Mouse (Mus musculus) midbrain, embryonic 12.5 days (tissue): ENCODE measurements around the gene Gm12258. TPM values are rescaled to one million over a fixed set of nuclear protein-coding genes. Genes with fewer than 3 reads are reported as not detected.
"Not testable (repeated sequence)": the region's sequence is repeated elsewhere in the genome, so short reads cannot be mapped to it uniquely, and the experiment has no call there.

Experiments
- ATAC-seq: fragments of 200-750 bp; cut with Nextera tagmentation; 2 replicates; pipeline ENCODE4 v1.8.0; 2017; ENCODE audit warnings: low read depth, moderate TSS enrichment, moderate library complexity; ENCODE audit not compliant: low FRiP score
- H3K27ac ChIP-seq: fragments of 300-500 bp; sonication (generic); replicated peaks from 2 replicates; pipeline ENCODE4 v1.5.1; 2016; ENCODE audit warnings: mild to moderate bottlenecking
- H3K27me3 ChIP-seq: fragments of 300-500 bp; sonication (generic); 2 replicates; pipeline ENCODE4 v1.6.1; 2016; ENCODE audit warnings: mild to moderate bottlenecking
- H3K36me3 ChIP-seq: fragments of 300-500 bp; sonication (generic); 2 replicates; pipeline ENCODE4 v1.6.1; 2016
- H3K4me1 ChIP-seq: fragments of 300-500 bp; sonication (generic); 2 replicates; pipeline ENCODE4 v1.6.1; 2016
- H3K4me2 ChIP-seq: fragments of 300-500 bp; sonication (generic); replicated peaks from 2 replicates; pipeline ENCODE4 v1.6.1; 2016; ENCODE audit warnings: mild to moderate bottlenecking, moderate library complexity
- H3K4me3 ChIP-seq: fragments of 300-500 bp; sonication (generic); 2 replicates; pipeline ENCODE4 v1.5.1; 2016; ENCODE audit warnings: mild to moderate bottlenecking
- H3K9ac ChIP-seq: fragments of 300-500 bp; sonication (generic); replicated peaks from 2 replicates; pipeline ENCODE4 v1.6.1; 2016; ENCODE audit warnings: mild to moderate bottlenecking, moderate library complexity
- H3K9me3 ChIP-seq: fragments of 300-500 bp; sonication (generic); 2 replicates; pipeline ENCODE4 v1.6.1; 2016; ENCODE audit warnings: mild to moderate bottlenecking
- WGBS: fragments of 180-500 bp; shearing (Covaris S2); methylation state at CpG from one replicate; pipeline ENCODE4 v1.1.7; 2016; 5-methylcytosine and 5-hydroxymethylcytosine counted together
- polyA plus RNA-seq: library from polyadenylated mRNA; unstranded; fragments of >200 nt; fragmentation: Nextera tagmentation; extraction: Ambion mirVana; gene quantifications from 2 replicates; pipeline ENCODE4 v1.2.1, GENCODE M21; 2016

The Gm12258 gene
- polyA plus RNA-seq: 17.7 and 19.9 TPM in 2 replicates

DNA sequence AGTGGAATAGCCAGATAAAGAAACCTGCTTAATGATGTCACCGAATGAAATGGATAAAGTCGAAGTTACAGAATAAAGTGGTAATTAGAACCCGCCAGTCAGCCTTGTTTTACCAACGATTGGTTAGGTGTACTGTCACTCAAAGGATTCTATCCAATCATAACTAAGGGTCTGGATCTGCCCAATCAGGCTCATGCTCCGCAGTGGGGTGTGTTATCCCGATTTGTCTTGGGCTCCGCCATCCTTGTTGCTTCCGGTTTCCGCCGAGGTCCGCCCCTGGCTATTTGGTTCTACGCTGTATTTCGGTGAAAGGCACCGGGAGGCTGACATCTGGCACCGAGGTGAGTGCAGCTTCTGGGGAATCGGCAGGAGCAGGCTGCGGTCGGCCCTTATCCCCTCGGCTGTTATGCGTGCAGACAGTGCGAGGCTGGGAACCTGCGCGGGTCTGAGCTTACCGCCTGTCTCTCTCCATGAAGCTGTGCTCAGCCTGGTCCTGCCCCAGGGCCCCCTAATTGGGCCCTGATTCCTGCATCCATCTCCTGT is at the start of gene Gm12258:
TSS of gene Gm12258 (plus strand) at position 240 of the 543 bp plus-strand sequence.
- Histone ChIP-seq H3K36me3 (peaks cover 28% of the 10 kb centered on the region), H3K4me3 (peak within 1 kb of the TSS; percentile 84), H3K9me3 (no peaks in the 10 kb centered on the region), H3K4me1 (peaks cover 8% of the 10 kb centered on the region), H3K9ac (peak within 1 kb of the TSS; percentile 79), H3K4me2 (peak within 1 kb of the TSS; percentile 92), H3K27me3 (no peaks in the 10 kb centered on the region), H3K27ac (peak within 1 kb of the TSS; percentile 67)
- ATAC-seq: peak; percentile 100
- under 1% methylated on average over 24 of the region's 24 CpGs for WGBS

DNA sequence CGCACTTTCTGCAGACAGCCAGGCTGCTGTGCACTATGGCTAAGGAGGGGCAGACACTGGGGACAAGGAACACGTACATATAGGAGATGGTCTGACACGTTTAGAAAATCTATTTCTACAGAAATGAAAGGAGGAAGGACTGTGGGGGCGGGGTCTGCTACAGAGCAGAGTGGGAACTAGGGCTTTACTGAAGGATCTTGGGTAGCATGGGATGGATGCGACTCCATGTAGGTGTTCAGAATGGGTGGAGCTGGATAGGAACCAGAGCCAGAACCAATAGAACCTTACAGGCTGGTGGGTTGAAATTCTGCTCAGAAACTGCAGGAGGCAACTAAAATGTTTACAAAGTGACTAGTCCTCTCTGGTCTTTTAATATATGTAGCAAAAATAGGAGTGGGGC is 47.2 kb upstream of the Gm12258 start:
- no peak overlapping the region for H3K27ac ChIP-seq
- H3K9me3 ChIP-seq: no peaks in the 10 kb centered on the region
- no peak overlapping the region for H3K4me2 ChIP-seq
- no peak for ATAC-seq
- no peak overlapping the region for H3K4me3 ChIP-seq
- H3K4me1 ChIP-seq: peaks cover 11% of the 10 kb centered on the region
- no peaks in the 10 kb centered on the region for H3K27me3 ChIP-seq
- H3K36me3 ChIP-seq: no peaks in the 10 kb centered on the region
- no peak overlapping the region for H3K9ac ChIP-seq
- WGBS: 86% methylated on average over 5 of the region's 5 CpGs

DNA sequence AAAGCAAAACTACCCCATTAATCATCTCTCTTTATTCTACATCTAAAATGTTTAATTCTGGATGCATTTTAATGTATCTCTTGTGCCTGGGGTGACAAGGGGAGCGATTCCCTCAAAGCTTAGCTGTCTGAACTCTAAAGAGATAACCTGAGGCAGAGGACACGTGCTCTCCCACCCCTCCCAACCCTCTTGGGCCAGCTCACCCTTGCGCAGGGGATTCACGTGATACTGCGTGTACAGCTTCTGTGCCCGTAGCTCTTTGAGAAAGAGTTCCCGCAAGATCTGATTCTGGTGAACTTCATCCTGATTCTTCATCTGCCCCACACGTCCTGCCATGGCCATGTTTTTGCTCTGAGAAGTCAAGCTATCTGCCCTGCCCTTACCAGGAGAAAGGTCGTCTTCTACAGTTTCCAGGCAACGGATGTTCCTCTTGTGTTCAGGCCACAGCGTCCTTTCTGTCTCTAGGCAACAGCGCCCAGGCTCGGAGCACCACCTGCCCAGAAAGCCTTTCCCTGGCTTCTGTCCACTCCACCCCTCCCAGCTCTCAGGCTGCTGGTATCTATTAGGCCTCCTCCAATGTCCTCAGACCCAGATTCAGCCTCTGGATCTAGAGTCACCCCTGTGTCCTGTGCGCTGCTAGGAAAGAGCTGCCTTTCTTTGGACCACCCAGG is 45.3 kb upstream of the Gm12258 start, which contains the start of gene Fam183b:
TSS of gene Fam183b (minus strand) at position 403 of the 671 bp plus-strand sequence.
- Histone ChIP-seq H3K4me3 (peak within 1 kb of the TSS; percentile 17), H3K4me1 (peaks cover 11% of the 10 kb centered on the region), H3K4me2 (peak within 1 kb of the TSS; percentile 38), H3K27me3 (no peaks in the 10 kb centered on the region), H3K9me3 (no peaks in the 10 kb centered on the region), H3K36me3 (no peaks in the 10 kb centered on the region), H3K27ac (peak within 1 kb of the TSS; percentile 10; the same call in 1 of the 2 replicates), H3K9ac (no peak within 1 kb of the TSS)
- WGBS: 31% methylated on average over 14 of the region's 14 CpGs
- ATAC-seq: peak; percentile 68

DNA sequence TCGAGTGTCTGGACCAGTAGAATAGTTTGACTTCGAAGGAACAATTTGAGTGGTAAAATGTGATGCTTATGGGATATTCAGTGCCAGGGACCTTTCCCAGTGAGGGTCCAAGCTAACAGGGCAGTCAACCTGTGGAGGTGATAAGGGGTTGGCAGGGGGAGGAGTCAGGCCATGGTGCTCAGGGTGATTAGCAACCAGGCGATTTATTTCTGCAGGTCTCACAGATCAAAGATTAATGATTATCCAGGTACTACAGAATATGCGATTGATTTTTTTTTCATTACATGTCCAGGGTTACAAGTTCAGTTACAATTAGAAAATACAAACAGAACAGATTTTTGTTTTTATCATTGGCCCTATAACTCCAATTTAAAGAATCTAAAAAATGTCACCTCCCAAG is 43.1 kb upstream of the Gm12258 start:
- no peak for ATAC-seq
- no peak overlapping the region for H3K27ac ChIP-seq
- WGBS: 82% methylated on average over 4 of the region's 4 CpGs

DNA sequence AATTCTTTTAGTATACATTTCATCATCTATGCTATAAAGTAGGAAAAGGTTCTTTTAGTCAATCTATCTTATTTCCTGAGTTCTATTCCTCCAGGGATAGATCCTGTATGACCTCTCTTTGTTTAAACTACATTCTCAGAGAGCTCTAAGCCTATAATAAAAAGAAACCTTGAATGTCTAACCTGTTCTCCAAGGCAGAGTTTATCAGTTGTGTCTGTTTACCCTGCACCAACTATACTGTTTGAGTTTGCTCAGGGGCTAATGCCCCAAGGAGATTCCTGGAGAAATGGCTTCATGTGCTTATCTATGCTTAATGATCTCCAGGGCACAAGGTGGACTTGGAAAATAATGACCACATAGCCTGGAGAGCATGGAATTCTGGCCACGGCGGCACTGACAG is 42.6 kb upstream of the Gm12258 start:
- H3K27ac ChIP-seq: no peak overlapping the region
- ATAC-seq: no peak
- H3K9me3 ChIP-seq: no peaks in the 10 kb centered on the region
- 89% methylated on average over 2 of the region's 2 CpGs for WGBS
- no peak overlapping the region for H3K4me3 ChIP-seq
- no peak overlapping the region for H3K9ac ChIP-seq
- no peak overlapping the region for H3K4me2 ChIP-seq
- H3K27me3 ChIP-seq: no peaks in the 10 kb centered on the region
- peaks cover 11% of the 10 kb centered on the region for H3K4me1 ChIP-seq
- no peaks in the 10 kb centered on the region for H3K36me3 ChIP-seq

More for the DNA sequence above, 43.1 kb upstream of the Gm12258 start:
- no peaks in the 10 kb centered on the region for H3K27me3 ChIP-seq
- H3K36me3 ChIP-seq: no peaks in the 10 kb centered on the region
- no peak overlapping the region for H3K4me2 ChIP-seq
- peaks cover 11% of the 10 kb centered on the region for H3K4me1 ChIP-seq
- H3K9ac ChIP-seq: no peak overlapping the region
- no peaks in the 10 kb centered on the region for H3K9me3 ChIP-seq
- H3K4me3 ChIP-seq: no peak overlapping the region

DNA sequence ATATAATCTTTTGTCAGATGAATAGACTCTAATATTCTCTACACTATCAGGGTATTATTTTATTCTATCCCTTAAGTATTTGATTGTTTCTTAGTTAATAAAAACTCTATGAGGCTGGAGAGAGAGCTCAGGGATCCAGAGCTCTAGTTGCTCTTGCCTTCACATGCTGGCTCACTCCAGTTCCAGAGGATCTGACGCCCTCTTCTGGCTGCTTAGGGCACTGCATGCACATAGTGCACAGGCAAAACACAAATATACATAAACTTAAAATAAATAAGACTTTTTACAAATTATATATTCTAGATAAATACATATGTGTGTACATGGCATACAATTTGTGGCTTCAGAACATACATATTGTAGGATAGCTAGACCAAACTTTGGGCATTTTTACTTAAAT is 35.0 kb upstream of the Gm12258 start:
- Histone ChIP-seq H3K9me3 (no peaks in the 10 kb centered on the region), H3K9ac (no peak overlapping the region), H3K4me2 (no peak overlapping the region), H3K27me3 (no peaks in the 10 kb centered on the region), H3K4me3 (no peak overlapping the region), H3K36me3 (no peaks in the 10 kb centered on the region), H3K27ac (no peak overlapping the region), H3K4me1 (no peaks in the 10 kb centered on the region)
- WGBS: 0% methylated on average over 1 of the region's 1 CpGs
- ATAC-seq: no peak

DNA sequence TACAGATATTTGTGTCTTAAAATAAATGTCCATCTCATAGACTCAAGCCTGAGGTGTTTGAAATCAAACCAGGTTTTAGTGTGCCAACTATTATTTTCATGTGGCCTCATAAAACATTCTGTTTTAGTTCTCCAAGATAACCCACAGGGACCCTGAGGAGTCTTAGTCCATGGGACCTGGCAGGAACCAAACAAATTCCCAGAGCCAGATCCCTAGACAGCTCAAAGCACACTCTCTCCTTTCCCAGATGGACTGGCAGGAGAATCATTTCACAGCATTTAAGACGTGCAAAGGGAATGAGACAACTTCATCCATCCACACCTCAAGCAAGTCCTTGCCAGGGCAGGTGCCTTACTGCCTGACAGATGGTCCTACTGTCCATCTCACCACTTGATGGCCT is 32.3 kb upstream of the Gm12258 start, which contains the start of gene Olfr313:
TSS of gene Olfr313 (plus strand) at position 301 of the 400 bp plus-strand sequence.
- H3K27ac ChIP-seq, H3K27me3 ChIP-seq, H3K4me2 ChIP-seq, ATAC-seq, H3K9me3 ChIP-seq, H3K4me3 ChIP-seq, H3K36me3 ChIP-seq, H3K9ac ChIP-seq, H3K4me1 ChIP-seq: not testable (repeated sequence)
- WGBS: 59% methylated on average over 1 of the region's 1 CpGs

DNA sequence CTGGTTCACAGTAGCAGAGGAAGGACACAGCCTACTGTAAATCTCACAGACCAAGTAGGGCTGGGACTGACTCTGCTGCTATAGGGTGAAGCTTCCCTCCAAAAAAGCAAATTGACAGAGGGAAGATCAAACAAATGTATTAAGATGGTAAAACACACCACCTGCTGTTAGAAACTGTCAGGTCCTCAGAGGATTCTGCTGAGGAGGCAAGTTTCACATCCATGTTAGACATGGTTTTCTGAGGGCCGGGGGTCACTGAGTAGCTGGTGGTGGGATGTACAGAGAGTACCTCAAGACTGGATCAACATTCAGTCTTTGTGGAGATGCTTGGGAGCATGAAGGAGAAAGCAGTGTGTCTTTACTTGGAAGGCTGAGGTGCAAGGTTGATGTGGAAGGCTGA is 31.3 kb upstream of the Gm12258 start:
- Histone ChIP-seq H3K4me1 (no peaks in the 10 kb centered on the region), H3K9me3 (no peaks in the 10 kb centered on the region), H3K27me3 (no peaks in the 10 kb centered on the region), H3K9ac (no peak overlapping the region), H3K4me2 (no peak overlapping the region), H3K36me3 (no peaks in the 10 kb centered on the region), H3K4me3 (no peak overlapping the region), H3K27ac (no peak overlapping the region)
- ATAC-seq: no peak
- WGBS: 86% methylated on average over 1 of the region's 1 CpGs

DNA sequence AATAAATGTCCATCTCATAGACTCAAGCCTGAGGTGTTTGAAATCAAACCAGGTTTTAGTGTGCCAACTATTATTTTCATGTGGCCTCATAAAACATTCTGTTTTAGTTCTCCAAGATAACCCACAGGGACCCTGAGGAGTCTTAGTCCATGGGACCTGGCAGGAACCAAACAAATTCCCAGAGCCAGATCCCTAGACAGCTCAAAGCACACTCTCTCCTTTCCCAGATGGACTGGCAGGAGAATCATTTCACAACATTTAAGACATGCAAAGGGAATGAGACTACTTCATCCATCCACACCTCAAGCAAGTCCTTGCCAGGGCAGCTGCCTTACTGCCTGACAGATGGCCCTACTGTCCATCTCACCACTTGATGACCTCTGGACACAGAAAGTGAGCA is 18.0 kb upstream of the Gm12258 start, which contains the start of gene Olfr312:
TSS of gene Olfr312 (plus strand) at position 301 of the 400 bp plus-strand sequence.
- not testable (repeated sequence) for H3K9me3 ChIP-seq, H3K4me1 ChIP-seq, H3K36me3 ChIP-seq, ATAC-seq, H3K27ac ChIP-seq, H3K4me3 ChIP-seq, H3K9ac ChIP-seq, H3K4me2 ChIP-seq, H3K27me3 ChIP-seq

DNA sequence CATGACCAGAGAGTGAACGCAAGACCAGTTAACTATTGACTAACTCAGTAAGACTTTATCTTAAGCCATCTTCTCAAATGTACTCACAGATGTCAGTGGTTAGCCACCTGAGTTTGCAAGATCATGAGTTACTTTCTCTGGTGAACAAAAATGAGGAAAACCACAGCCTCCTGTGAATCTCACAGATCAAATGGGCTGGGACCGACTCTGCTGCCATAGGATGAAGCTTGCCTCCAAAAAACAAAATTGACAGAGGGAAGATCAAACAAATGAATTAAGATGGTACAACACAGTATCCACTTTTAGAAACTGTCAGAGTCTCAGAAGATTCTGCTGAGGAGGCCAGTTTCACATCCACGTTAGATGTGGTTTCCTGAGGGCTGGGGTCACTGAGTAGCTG is 17.2 kb upstream of the Gm12258 start:
- Histone ChIP-seq H3K4me3 (no peak overlapping the region), H3K9me3 (no peaks in the 10 kb centered on the region), H3K27me3 (no peaks in the 10 kb centered on the region), H3K4me2 (no peak overlapping the region), H3K27ac (no peak overlapping the region), H3K4me1 (no peaks in the 10 kb centered on the region), H3K36me3 (no peaks in the 10 kb centered on the region), H3K9ac (no peak overlapping the region)
- ATAC-seq: no peak
- WGBS: 78% methylated on average over 3 of the region's 3 CpGs

DNA sequence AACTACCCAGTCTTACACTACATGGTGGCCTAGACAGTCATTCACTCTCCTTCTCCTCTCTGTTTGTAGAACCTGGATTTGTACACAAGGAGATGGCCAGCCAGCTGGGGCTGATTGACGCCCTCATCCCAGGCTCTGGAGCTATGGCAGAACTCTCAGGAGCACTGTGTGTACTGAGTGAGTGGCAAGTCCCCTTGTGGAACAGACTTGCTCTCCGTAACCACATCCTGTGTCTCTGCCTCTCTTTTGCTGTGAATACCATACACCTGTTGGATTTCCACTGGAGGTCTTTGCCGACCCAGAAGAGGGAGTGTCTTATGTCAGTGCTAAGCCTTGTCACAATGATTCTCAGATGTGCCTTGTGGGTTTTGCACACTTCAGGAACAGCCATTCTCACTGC is 14.4 kb upstream of the Gm12258 start:
- 85% methylated on average over 3 of the region's 3 CpGs for WGBS
- not testable (repeated sequence) for H3K9me3 ChIP-seq, H3K9ac ChIP-seq, H3K36me3 ChIP-seq, H3K4me2 ChIP-seq, H3K27me3 ChIP-seq, H3K4me3 ChIP-seq, ATAC-seq, H3K4me1 ChIP-seq, H3K27ac ChIP-seq

DNA sequence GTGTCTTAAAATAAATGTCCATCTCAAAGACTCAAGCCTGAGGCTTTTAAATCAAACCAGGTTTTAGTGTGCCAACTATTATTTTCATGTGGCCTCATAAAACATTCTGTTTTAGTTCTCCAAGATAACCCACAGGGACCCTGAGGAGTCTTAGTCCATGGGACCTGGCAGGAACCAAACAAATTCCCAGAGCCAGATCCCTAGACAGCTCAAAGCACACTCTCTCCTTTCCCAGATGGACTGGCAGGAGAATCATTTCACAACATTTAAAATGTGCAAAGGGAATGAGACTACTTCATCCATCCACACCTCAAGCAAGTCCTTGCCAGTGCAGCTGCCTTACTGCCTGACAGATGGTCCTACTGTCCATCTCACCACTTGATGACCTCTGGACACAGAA is 8.0 kb upstream of the Gm12258 start, which contains the start of gene Olfr311:
TSS of gene Olfr311 (plus strand) at position 301 of the 400 bp plus-strand sequence.
- not testable (repeated sequence) for H3K9ac ChIP-seq, ATAC-seq, H3K4me1 ChIP-seq, H3K36me3 ChIP-seq, H3K27me3 ChIP-seq, H3K9me3 ChIP-seq, H3K27ac ChIP-seq, H3K4me3 ChIP-seq, H3K4me2 ChIP-seq
